Mouse (Mus musculus) intestine, embryonic 16.5 days (tissue): Measurements from ENCODE around the gene Mt4. TPM values are rescaled to one million over a fixed set of nuclear protein-coding genes. Genes with fewer than 3 reads are reported as not detected.
"Not testable (repeated sequence)": the region's sequence is repeated elsewhere in the genome, so short reads cannot be mapped to it uniquely, and the experiment has no call there.

ENCODE experiments used
- ATAC-seq: fragments of 200-750 bp; cut with Nextera tagmentation; 2 replicates; pipeline ENCODE4 v1.8.0; 2017; ENCODE audit warnings: moderate TSS enrichment, moderate library complexity
- H3K27ac ChIP-seq: fragments of 300-500 bp; sonication (generic); 2 replicates; pipeline ENCODE4 v1.5.1; 2014; ENCODE audit warnings: mild to moderate bottlenecking, low read length
- H3K27me3 ChIP-seq: fragments of 300-500 bp; sonication (generic); replicated peaks from 2 replicates; pipeline ENCODE4 v1.6.1; 2014; ENCODE audit warnings: low read length, control low read depth, mixed read lengths; ENCODE audit not compliant: control insufficient read depth, insufficient read depth
- H3K36me3 ChIP-seq: fragments of 300-500 bp; sonication (generic); 2 replicates; pipeline ENCODE4 v1.6.1; 2014; ENCODE audit warnings: low read length, control low read depth; ENCODE audit not compliant: control insufficient read depth, insufficient read depth
- H3K4me1 ChIP-seq: fragments of 300-500 bp; sonication (generic); 2 replicates; pipeline ENCODE4 v1.6.1; 2014; ENCODE audit warnings: low read length, control low read depth, mixed read lengths; ENCODE audit not compliant: control insufficient read depth, insufficient read depth
- H3K4me2 ChIP-seq: fragments of 300-500 bp; sonication (generic); 2 replicates; pipeline ENCODE4 v1.6.1; 2014; ENCODE audit warnings: low read depth, low read length, control low read depth
- H3K4me3 ChIP-seq: fragments of 300-500 bp; sonication (generic); 2 replicates; pipeline ENCODE4 v1.5.1; 2014; ENCODE audit warnings: mild to moderate bottlenecking, low read length
- H3K9ac ChIP-seq: fragments of 300-500 bp; sonication (generic); 2 replicates; pipeline ENCODE4 v1.6.1; 2014; ENCODE audit warnings: low read depth, low read length
- H3K9me3 ChIP-seq: fragments of 300-500 bp; sonication (generic); 2 replicates; pipeline ENCODE4 v1.6.1; 2016; ENCODE audit warnings: low read length, control low read depth; ENCODE audit not compliant: control insufficient read depth
- WGBS: fragments of 180-500 bp; shearing (Covaris S2); extraction: QIAGEN DNeasy Blood & Tissue Kit; methylation state at CpG from one replicate; pipeline ENCODE4 v1.1.7; 2014; 5-methylcytosine and 5-hydroxymethylcytosine counted together
- polyA plus RNA-seq: library from polyadenylated mRNA; unstranded; fragments of >200 nt; fragmentation: Nextera tagmentation; extraction: Ambion mirVana; gene quantifications from 2 replicates; pipeline ENCODE4 v1.2.1, GENCODE M21; 2015

Gene Mt4
- polyA plus RNA-seq, 1 experiment from 2014 or later = 5.5 TPM

GRCm38 (mm10) chr8:94152513-94153300 is 15.7 kb downstream of the Mt4 start, which contains the start of gene Mt3:
Mt3 (plus strand) TSS chr8:94152607.
- Histone ChIP-seq H3K9ac (peak within 1 kb of the TSS; percentile 32; the same call in 1 of the 2 replicates), H3K36me3 (no peaks in the 10 kb centered on the region), H3K27ac (no peak within 1 kb of the TSS), H3K27me3 (peaks cover 8% of the 10 kb centered on the region), H3K4me2 (peak within 1 kb of the TSS; percentile 74), H3K9me3 (no peaks in the 10 kb centered on the region), H3K4me1 (peaks cover 9% of the 10 kb centered on the region), H3K4me3 (peak within 1 kb of the TSS; percentile 40)
- WGBS = 3% methylated on average over 29 of the region's 29 CpGs
- peak; percentile 91 for ATAC-seq

DNA sequence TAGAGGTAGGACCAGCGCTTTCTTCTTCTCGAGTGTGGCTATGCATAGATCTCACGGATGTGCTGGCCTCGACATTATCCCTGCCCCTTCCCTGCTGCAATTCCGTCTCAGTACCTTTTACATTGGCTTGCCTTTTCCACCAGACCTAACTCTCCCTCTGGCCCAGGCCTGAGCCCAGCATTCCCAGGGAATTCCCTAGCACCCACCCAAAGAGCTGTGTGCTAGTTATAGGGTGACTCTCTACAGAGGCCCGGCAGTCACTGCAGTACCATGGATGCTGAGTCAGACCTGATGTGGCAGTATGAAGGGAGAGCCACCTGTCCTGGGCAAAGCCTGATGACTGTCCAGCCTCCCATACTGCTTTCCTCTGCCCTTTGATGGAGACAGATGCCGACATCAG is 16.5 kb downstream of the Mt4 start:
- H3K9me3 ChIP-seq = no peaks in the 10 kb centered on the region
- no peak overlapping the region for H3K4me3 ChIP-seq
- H3K36me3 ChIP-seq = no peaks in the 10 kb centered on the region
- peaks cover 8% of the 10 kb centered on the region for H3K27me3 ChIP-seq
- peaks cover 9% of the 10 kb centered on the region for H3K4me1 ChIP-seq
- no peak overlapping the region for H3K9ac ChIP-seq
- 34% methylated on average over 7 of the region's 7 CpGs for WGBS
- no peak overlapping the region for H3K27ac ChIP-seq
- peak overlapping the region; percentile 16; the same call in 1 of the 2 replicates for H3K4me2 ChIP-seq
- ATAC-seq = no peak

DNA sequence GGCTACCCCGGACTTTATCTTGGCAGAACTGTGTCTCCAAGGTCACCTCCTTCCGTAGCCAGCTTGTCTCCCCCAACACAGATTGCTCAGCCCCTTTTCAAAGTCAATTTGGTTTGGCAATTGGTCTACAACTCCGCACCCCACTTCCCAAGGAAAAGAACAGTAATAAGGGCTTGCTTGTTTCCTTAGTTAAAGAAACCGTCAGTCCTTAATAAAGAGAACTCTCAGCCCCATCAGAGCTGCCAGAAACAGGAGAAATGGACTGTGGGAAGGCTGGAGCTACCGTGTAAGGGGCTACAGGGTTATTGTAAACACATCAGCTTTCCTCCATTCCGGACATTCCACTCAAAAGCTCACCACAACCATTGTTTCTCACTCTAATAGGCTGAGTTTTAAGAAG is 17.5 kb downstream of the Mt4 start:
- ATAC-seq = no peak
- Histone ChIP-seq H3K9ac (no peak overlapping the region), H3K4me3 (no peak overlapping the region), H3K4me2 (no peak overlapping the region), H3K4me1 (peaks cover 9% of the 10 kb centered on the region), H3K27ac (no peak overlapping the region), H3K36me3 (no peaks in the 10 kb centered on the region), H3K9me3 (no peaks in the 10 kb centered on the region), H3K27me3 (peaks cover 8% of the 10 kb centered on the region)
- 32% methylated on average over 6 of the region's 6 CpGs for WGBS

GRCm38 (mm10) chr8:94156092-94156491 is 19.1 kb downstream of the Mt4 start:
- Histone ChIP-seq H3K27ac (no peak overlapping the region), H3K36me3 (no peaks in the 10 kb centered on the region), H3K4me1 (peaks cover 9% of the 10 kb centered on the region), H3K9me3 (no peaks in the 10 kb centered on the region), H3K27me3 (peaks cover 8% of the 10 kb centered on the region), H3K4me2 (no peak overlapping the region), H3K4me3 (no peak overlapping the region), H3K9ac (no peak overlapping the region)
- 69% methylated on average over 4 of the region's 4 CpGs for WGBS
- ATAC-seq = no peak

DNA sequence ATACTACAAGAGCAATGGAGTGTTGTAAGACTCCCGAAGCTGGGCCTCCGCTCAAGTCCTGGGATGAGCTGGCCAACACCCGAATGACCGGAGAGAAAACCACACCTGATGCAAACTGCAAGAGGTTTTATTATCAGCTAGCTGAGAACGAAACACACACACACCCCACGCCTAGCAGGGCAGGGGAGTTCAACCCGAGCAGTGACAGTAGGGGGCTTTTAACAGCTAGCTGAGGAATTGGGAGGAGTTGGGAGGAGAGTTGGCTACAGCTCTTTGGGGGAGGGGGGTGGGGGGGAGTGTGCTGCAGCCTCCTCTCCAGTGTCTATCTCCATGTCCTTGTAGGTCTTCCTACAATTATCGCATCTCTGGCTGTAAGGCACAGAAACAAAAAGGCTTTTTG is 28.8 kb downstream of the Mt4 start:
- H3K4me2 ChIP-seq, H3K9me3 ChIP-seq, H3K4me1 ChIP-seq, H3K4me3 ChIP-seq, H3K36me3 ChIP-seq, ATAC-seq, H3K27me3 ChIP-seq, H3K27ac ChIP-seq, H3K9ac ChIP-seq: not testable (repeated sequence)
- 70% methylated on average over 8 of the region's 8 CpGs for WGBS

GRCm38 (mm10) chr8:94167244-94167643 is 30.2 kb downstream of the Mt4 start:
- WGBS = 3% methylated on average over 6 of the region's 6 CpGs
- Histone ChIP-seq H3K4me2 (no peak overlapping the region), H3K36me3 (no peaks in the 10 kb centered on the region), H3K27ac (no peak overlapping the region), H3K9me3 (no peaks in the 10 kb centered on the region), H3K9ac (no peak overlapping the region), H3K4me3 (no peak overlapping the region), H3K27me3 (peaks cover 12% of the 10 kb centered on the region), H3K4me1 (peaks cover 4% of the 10 kb centered on the region; the same call in 1 of the 2 replicates)
- ATAC-seq = peak; percentile 51; the same call in 1 of the 2 replicates

DNA sequence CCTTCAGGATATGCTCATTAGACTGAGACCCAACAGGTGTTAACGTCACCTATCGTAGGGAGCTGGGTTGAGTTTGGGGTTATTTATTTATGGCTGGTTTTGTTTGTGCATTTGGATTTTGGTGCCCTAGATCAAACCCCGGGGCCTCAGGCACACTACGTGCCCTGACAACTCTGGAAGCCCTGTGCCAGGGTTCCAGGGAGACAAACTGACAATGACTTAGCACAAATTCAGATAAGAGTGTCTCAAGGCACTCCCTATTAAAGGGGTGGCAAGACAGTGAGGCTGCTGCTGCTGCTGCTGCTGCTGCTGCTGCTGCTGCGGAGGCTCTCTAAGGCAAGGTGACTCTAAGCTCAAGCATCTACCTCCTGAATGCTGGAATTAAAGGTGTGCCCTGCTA is 32.5 kb downstream of the Mt4 start:
- peaks cover 30% of the 10 kb centered on the region for H3K27me3 ChIP-seq
- H3K36me3 ChIP-seq = no peaks in the 10 kb centered on the region
- 86% methylated on average over 5 of the region's 5 CpGs for WGBS
- H3K9ac ChIP-seq = no peak overlapping the region
- H3K9me3 ChIP-seq = no peaks in the 10 kb centered on the region
- H3K27ac ChIP-seq = no peak overlapping the region
- H3K4me2 ChIP-seq = no peak overlapping the region
- H3K4me3 ChIP-seq = no peak overlapping the region
- no peak for ATAC-seq
- peaks cover 12% of the 10 kb centered on the region for H3K4me1 ChIP-seq

DNA sequence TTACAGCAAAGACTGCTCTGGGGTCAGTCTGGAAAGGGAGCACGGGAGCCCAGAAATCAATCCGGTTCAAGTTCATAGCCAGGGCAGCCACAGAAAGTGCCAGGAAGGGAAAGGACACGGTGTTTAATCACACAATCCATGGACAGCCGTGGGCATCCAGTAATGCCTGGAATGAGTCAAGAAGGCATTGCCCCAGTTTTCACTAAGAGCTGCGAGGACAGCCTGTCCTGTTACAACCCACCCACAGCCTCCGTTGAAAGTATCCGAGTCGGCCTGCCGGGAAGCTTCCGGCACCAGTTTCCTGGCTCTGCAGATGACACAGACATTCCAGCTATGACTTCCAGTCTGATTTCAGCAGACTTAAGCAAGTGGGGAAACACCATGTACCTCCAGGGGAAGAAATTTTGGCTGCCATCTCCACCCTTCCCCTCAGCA is 34.3 kb downstream of the Mt4 start:
- Histone ChIP-seq H3K4me1 (peaks cover 12% of the 10 kb centered on the region), H3K27ac (no peak overlapping the region), H3K4me2 (peak overlapping the region; percentile 95), H3K9me3 (no peaks in the 10 kb centered on the region), H3K36me3 (no peaks in the 10 kb centered on the region), H3K9ac (peak overlapping the region; percentile 72; the same call in 1 of the 2 replicates), H3K27me3 (peaks cover 31% of the 10 kb centered on the region), H3K4me3 (peak overlapping the region; percentile 59; the same call in 1 of the 2 replicates)
- ATAC-seq = no peak
- WGBS = 41% methylated on average over 10 of the region's 10 CpGs

DNA sequence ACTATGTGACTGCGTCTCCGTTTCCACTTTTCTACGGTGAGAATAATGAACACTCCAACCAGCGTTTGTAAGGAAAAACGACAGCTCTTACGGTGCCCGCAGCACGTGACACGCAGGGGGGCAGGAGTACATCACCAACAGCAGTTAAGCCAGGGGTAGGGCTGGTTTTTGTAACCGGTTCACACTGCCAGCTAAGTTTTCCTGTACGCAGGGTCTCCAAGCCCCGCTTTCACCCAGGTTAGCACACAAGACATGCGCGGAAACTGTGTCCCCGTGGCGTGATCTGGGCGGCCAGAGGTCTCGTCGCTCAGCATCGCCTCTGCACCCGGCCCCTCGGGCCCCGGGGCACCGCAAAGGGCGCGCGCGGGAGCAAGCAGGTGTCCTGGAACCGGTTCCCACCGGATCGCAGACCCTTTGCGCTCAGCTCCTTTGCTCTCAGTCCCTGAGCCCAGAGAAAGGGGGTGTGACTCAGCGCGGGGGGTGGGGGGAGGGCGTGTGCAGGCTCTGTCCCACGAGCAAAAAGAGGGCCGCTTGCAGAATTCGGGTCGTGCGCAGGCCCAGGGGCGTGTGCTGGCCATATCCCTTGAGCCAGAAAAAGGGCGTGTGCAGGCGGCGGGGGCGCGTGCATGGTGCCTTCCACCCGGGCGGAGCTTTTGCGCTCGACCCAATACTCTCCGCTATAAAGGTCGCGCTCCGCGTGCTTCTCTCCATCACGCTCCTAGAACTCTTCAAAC is 35.2 kb downstream of the Mt4 start, which contains the start of gene Mt2:
Gene Mt2 (plus strand): TSS at position 590 of the 734 bp plus-strand sequence.
- Histone ChIP-seq H3K9ac (peak within 1 kb of the TSS; percentile 72), H3K27me3 (peaks cover 31% of the 10 kb centered on the region), H3K4me2 (peak within 1 kb of the TSS; percentile 95), H3K4me3 (peak within 1 kb of the TSS; percentile 59), H3K27ac (peak within 1 kb of the TSS; percentile 86), H3K4me1 (peaks cover 12% of the 10 kb centered on the region), H3K36me3 (no peaks in the 10 kb centered on the region), H3K9me3 (no peaks in the 10 kb centered on the region)
- ATAC-seq = peak; percentile 88
- WGBS = 1% methylated on average over 56 of the region's 56 CpGs
